Mouse (Mus musculus) testis, adult 2 months (tissue): ENCODE results near the gene Hira. TPM values are rescaled to one million over a fixed set of nuclear protein-coding genes. Genes with fewer than 3 reads are reported as not detected.

Source experiments
- H3K27ac ChIP-seq: fragments of 200-500 bp; 2 replicates; pipeline ENCODE4 v1.5.1; 2012; ENCODE audit warnings: low read depth, low read length; ENCODE audit not compliant: control insufficient read depth, insufficient read depth
- H3K27me3 ChIP-seq: fragments of 200-500 bp; 2 replicates; pipeline ENCODE4 v1.6.1; 2012; ENCODE audit warnings: mild to moderate bottlenecking, low read length, moderate library complexity; ENCODE audit not compliant: control insufficient read depth, insufficient read depth
- H3K36me3 ChIP-seq: fragments of 200-500 bp; 2 replicates; pipeline ENCODE4 v1.6.1; 2012; ENCODE audit warnings: mild to moderate bottlenecking, low read length; ENCODE audit not compliant: control insufficient read depth, insufficient read depth
- H3K4me1 ChIP-seq: fragments of 200-500 bp; 2 replicates; pipeline ENCODE4 v1.6.1; 2012; ENCODE audit warnings: low read length; ENCODE audit not compliant: control insufficient read depth, insufficient read depth
- H3K4me3 ChIP-seq: fragments of 200-500 bp; 2 replicates; pipeline ENCODE4 v1.5.1; 2012; ENCODE audit warnings: low read depth, mild to moderate bottlenecking, low read length, moderate library complexity, mixed read lengths; ENCODE audit not compliant: control insufficient read depth
- CTCF ChIP-seq: fragments of 200-500 bp; IDR thresholded peaks from 2 replicates; pipeline ENCODE4 v1.5.1; 2012; ENCODE audit warnings: low read depth, mild to moderate bottlenecking, inconsistent platforms, low read length, moderate library complexity; ENCODE audit not compliant: control insufficient read depth, insufficient read depth, insufficient replicate concordance
- POLR2A ChIP-seq: fragments of 200-500 bp; IDR thresholded peaks from 2 replicates; pipeline ENCODE4 v1.6.1; 2012; ENCODE audit warnings: low read depth, mild to moderate bottlenecking, inconsistent platforms, low read length, moderate library complexity; ENCODE audit not compliant: control insufficient read depth
- polyA plus RNA-seq: library from polyadenylated mRNA; depleted of rRNA; stranded (reverse); fragments of >200 nt; gene quantifications from 2 replicates; pipeline ENCODE4 v1.2.3, GENCODE M21; 2012

The Hira gene
- polyA plus RNA-seq, 1 experiment: 16.5 TPM

DNA sequence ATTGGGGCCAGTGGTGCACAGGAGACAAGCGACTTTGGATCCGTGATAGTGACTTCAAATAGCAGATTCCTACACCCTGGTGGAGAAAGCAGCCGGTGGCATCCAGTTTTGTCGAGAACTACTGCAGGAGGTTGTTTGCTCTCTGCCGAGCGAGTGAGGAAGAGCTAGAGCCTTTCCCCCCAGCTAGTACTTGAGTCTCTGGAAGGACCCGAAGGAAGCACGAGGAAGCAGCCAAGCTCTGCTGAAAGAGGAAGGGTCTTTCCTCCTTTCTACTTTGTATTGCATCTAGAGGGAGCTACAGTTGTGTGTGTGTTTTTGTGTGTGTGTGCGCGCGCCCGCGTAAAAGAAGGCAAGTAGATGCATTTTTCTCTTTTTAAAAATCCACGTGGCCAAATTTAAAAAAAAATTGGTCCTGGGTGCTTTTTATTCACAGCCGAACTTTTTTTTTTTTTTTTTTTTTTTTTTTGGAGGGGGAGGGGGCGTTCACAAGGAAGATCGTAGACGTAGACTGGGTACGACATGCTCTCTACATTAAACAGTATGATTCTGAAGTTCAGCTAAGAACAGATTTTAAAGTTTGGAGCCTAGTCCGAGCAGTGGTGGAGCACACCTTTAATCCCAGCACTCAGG is 1.4 kb downstream of the Hira start:
- no peaks in the 10 kb centered on the region for H3K27me3 ChIP-seq
- TF ChIP-seq POLR2A (no peak), CTCF (no peak)
- H3K4me1 ChIP-seq: peaks cover 6% of the 10 kb centered on the region
- H3K36me3 ChIP-seq: no peaks in the 10 kb centered on the region; the same call in 1 of the 2 replicates
- no peak overlapping the region for H3K27ac ChIP-seq
- H3K4me3 ChIP-seq: peak overlapping the region; percentile 95

DNA sequence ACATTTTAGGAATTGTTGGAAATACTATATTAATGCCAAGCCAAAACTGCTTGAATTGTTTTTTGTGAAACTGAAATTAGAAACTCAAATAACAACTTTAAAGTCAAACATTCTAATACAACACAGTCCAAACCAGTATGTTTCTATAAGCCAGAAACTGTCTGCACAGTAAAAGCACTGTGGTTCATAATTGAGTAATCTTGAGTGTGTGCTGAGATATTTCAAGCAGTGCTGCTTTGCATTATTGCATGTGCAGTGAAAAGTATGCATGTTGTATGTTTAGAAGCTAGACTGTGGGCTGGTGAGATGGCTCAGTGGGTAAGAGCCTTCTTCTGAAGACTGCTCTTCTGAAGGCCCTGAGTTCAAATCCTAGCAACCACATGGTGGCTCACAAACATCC is 7.2 kb downstream of the Hira start:
- Histone ChIP-seq H3K4me1 (no peaks in the 10 kb centered on the region), H3K36me3 (no peaks in the 10 kb centered on the region), H3K27ac (no peak overlapping the region), H3K4me3 (no peak overlapping the region), H3K27me3 (no peaks in the 10 kb centered on the region)
- TF ChIP-seq CTCF (no peak), POLR2A (no peak)

- H3K4me3 ChIP-seq: no peak overlapping the region
- peaks cover 1% of the 10 kb centered on the region; the same call in 1 of the 2 replicates for H3K36me3 ChIP-seq
- H3K27me3 ChIP-seq: no peaks in the 10 kb centered on the region
- TF ChIP-seq POLR2A (no peak), CTCF (no peak)
- H3K27ac ChIP-seq: no peak overlapping the region
- H3K4me1 ChIP-seq: no peaks in the 10 kb centered on the region
These were observed 17.1 kb downstream of the Hira start for GRCm38 (mm10) chr16:18893840-18894372.

DNA sequence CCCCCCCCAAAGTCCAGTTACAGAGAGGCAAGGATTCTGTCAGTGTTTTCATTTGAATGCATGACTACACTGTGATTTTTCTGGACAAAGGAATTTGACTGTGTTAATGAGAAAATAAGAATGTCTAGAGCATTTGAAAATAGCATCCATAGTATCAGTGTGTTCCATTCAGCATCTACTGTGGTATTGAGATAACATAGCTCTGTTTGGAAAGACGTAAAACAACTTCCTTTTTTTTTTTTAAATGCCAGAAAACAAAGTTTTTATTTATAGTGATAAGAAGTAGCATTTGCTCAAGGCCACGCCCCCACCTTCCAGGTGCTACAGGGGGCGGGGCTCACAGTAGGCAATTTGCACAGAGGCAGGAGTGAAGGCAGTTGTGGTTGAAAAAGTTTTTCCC is 18.4 kb downstream of the Hira start:
- no peak for TF ChIP-seq CTCF
- no peak for TF ChIP-seq POLR2A
- peaks cover 1% of the 10 kb centered on the region; the same call in 1 of the 2 replicates for H3K36me3 ChIP-seq
- no peak overlapping the region for H3K4me3 ChIP-seq

GRCm38 (mm10) chr16:18896429-18896828 is 19.6 kb downstream of the Hira start:
- TF ChIP-seq POLR2A: no peak
- TF ChIP-seq CTCF: no peak
- no peaks in the 10 kb centered on the region for H3K4me1 ChIP-seq
- H3K4me3 ChIP-seq: no peak overlapping the region
- H3K27ac ChIP-seq: no peak overlapping the region
- no peaks in the 10 kb centered on the region for H3K27me3 ChIP-seq
- H3K36me3 ChIP-seq: peaks cover 1% of the 10 kb centered on the region; the same call in 1 of the 2 replicates

More for the DNA sequence above, 18.4 kb downstream of the Hira start:
- no peak overlapping the region for H3K27ac ChIP-seq
- no peaks in the 10 kb centered on the region for H3K27me3 ChIP-seq
- no peaks in the 10 kb centered on the region for H3K4me1 ChIP-seq

DNA sequence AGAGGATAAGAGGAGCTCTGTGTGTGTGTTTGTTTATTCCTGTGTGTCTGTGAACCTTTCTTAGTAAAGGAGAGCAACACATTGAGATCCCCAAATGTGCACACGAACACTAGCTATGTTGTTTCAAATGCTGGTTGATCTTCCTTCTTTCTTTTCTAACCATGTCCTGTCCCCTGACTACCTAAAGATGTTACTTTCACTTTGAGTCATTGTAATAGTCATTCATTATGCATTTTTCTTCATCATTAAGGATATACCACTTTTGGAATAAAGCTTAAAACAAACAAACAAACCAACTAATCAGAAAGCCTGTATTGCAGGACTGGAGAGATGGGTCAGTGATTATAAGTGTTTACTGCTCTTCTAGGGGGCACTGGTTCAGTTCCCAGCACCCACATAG is 28.8 kb downstream of the Hira start:
- Histone ChIP-seq H3K4me1 (no peaks in the 10 kb centered on the region), H3K27me3 (no peaks in the 10 kb centered on the region), H3K36me3 (no peaks in the 10 kb centered on the region), H3K27ac (no peak overlapping the region), H3K4me3 (no peak overlapping the region)
- TF ChIP-seq POLR2A (no peak), CTCF (no peak)

DNA sequence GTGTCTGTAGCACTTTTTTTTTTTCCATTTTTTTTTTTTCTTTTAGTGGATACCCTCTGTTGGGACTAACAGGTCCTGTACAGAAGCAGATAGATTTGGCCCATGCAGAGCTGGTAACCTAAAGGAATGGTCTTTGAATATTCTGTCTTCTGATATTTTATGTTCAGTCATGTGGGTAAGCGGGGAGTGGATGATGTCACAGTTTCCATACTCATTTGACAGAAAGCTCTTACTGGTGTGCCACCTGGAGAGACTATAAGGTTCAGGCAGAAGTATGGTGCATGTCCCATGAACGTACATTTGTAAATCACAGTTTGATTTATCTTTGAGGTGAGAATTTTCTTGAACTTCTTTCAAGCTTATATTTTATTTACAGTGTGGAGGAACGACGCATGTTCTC is 39.2 kb downstream of the Hira start:
- no peaks in the 10 kb centered on the region for H3K27me3 ChIP-seq
- no peaks in the 10 kb centered on the region; the same call in 1 of the 2 replicates for H3K36me3 ChIP-seq
- H3K4me3 ChIP-seq: no peak overlapping the region
- TF ChIP-seq POLR2A: no peak
- TF ChIP-seq CTCF: no peak
- H3K4me1 ChIP-seq: no peaks in the 10 kb centered on the region
- H3K27ac ChIP-seq: no peak overlapping the region
